Mouse (Mus musculus) C2C12 (cell line): ENCODE data around the gene Dcaf6.

Experiments used
- CTCF ChIP-seq: IDR thresholded peaks from one replicate; pipeline ENCODE4 v1.5.1; 2011; ENCODE audit not compliant: control insufficient read depth, insufficient read depth, insufficient read length
- USF1 ChIP-seq: IDR thresholded peaks from one replicate; pipeline ENCODE4 v1.6.1; 2011; ENCODE audit warnings: low read depth, mild to moderate bottlenecking, control low read depth, moderate library complexity

GRCm38 (mm10) chr1:165440788-165441187 is 19.5 kb downstream of the Dcaf6 start:
- TF ChIP-seq CTCF (no peak), USF1 (no peak)
